Mouse (Mus musculus) testis, adult 2 months (tissue): ENCODE measurements around the gene Mllt3. TPM values are rescaled to one million over a fixed set of nuclear protein-coding genes. Genes with fewer than 3 reads are reported as not detected.

Experiments used
- H3K27ac ChIP-seq: fragments of 200-500 bp; 2 replicates; pipeline ENCODE4 v1.5.1; 2012; ENCODE audit warnings: low read depth, low read length; ENCODE audit not compliant: control insufficient read depth, insufficient read depth
- H3K27me3 ChIP-seq: fragments of 200-500 bp; 2 replicates; pipeline ENCODE4 v1.6.1; 2012; ENCODE audit warnings: mild to moderate bottlenecking, low read length, moderate library complexity; ENCODE audit not compliant: control insufficient read depth, insufficient read depth
- H3K36me3 ChIP-seq: fragments of 200-500 bp; 2 replicates; pipeline ENCODE4 v1.6.1; 2012; ENCODE audit warnings: mild to moderate bottlenecking, low read length; ENCODE audit not compliant: control insufficient read depth, insufficient read depth
- H3K4me1 ChIP-seq: fragments of 200-500 bp; 2 replicates; pipeline ENCODE4 v1.6.1; 2012; ENCODE audit warnings: low read length; ENCODE audit not compliant: control insufficient read depth, insufficient read depth
- H3K4me3 ChIP-seq: fragments of 200-500 bp; 2 replicates; pipeline ENCODE4 v1.5.1; 2012; ENCODE audit warnings: low read depth, mild to moderate bottlenecking, low read length, moderate library complexity, mixed read lengths; ENCODE audit not compliant: control insufficient read depth
- CTCF ChIP-seq: fragments of 200-500 bp; IDR thresholded peaks from 2 replicates; pipeline ENCODE4 v1.5.1; 2012; ENCODE audit warnings: low read depth, mild to moderate bottlenecking, inconsistent platforms, low read length, moderate library complexity; ENCODE audit not compliant: control insufficient read depth, insufficient read depth, insufficient replicate concordance
- POLR2A ChIP-seq: fragments of 200-500 bp; IDR thresholded peaks from 2 replicates; pipeline ENCODE4 v1.6.1; 2012; ENCODE audit warnings: low read depth, mild to moderate bottlenecking, inconsistent platforms, low read length, moderate library complexity; ENCODE audit not compliant: control insufficient read depth
- polyA plus RNA-seq: library from polyadenylated mRNA; depleted of rRNA; stranded (reverse); fragments of >200 nt; gene quantifications from 2 replicates; pipeline ENCODE4 v1.2.3, GENCODE M21; 2012

Mllt3 gene
- polyA plus RNA-seq, 1 experiment: 8.4 TPM

GRCm38 (mm10) chr4:87788691-87789090, 244.5 kb downstream of the Mllt3 start:
- H3K4me3 ChIP-seq: no peak overlapping the region

GRCm38 (mm10) chr4:87785132-87786074, 247.8 kb downstream of the Mllt3 start:
- Histone ChIP-seq H3K4me3 (no peak overlapping the region), H3K27ac (no peak overlapping the region), H3K36me3 (no peaks in the 10 kb centered on the region), H3K4me1 (no peaks in the 10 kb centered on the region), H3K27me3 (no peaks in the 10 kb centered on the region)
- TF ChIP-seq POLR2A (no peak), CTCF (peak; percentile 42; the same call in 1 of the 2 replicates)

More at GRCm38 (mm10) chr4:87788691-87789090, 244.5 kb downstream of the Mllt3 start:
- H3K4me1 ChIP-seq: no peaks in the 10 kb centered on the region
- no peak for TF ChIP-seq POLR2A
- TF ChIP-seq CTCF: no peak
- no peaks in the 10 kb centered on the region for H3K36me3 ChIP-seq
- no peaks in the 10 kb centered on the region for H3K27me3 ChIP-seq
- no peak overlapping the region for H3K27ac ChIP-seq

GRCm38 (mm10) chr4:87783809-87784208, 249.4 kb downstream of the Mllt3 start:
- Histone ChIP-seq H3K4me1 (no peaks in the 10 kb centered on the region), H3K36me3 (no peaks in the 10 kb centered on the region), H3K4me3 (no peak overlapping the region), H3K27ac (no peak overlapping the region), H3K27me3 (no peaks in the 10 kb centered on the region)
- TF ChIP-seq POLR2A (no peak), CTCF (no peak)

GRCm38 (mm10) chr4:87781971-87782370, 251.2 kb downstream of the Mllt3 start:
- H3K27me3 ChIP-seq: no peaks in the 10 kb centered on the region
- no peak overlapping the region for H3K27ac ChIP-seq
- H3K4me3 ChIP-seq: no peak overlapping the region
- H3K36me3 ChIP-seq: no peaks in the 10 kb centered on the region
- no peaks in the 10 kb centered on the region for H3K4me1 ChIP-seq
- TF ChIP-seq POLR2A: no peak
- no peak for TF ChIP-seq CTCF

- Histone ChIP-seq H3K27ac (no peak overlapping the region), H3K36me3 (no peaks in the 10 kb centered on the region), H3K4me3 (no peak overlapping the region), H3K4me1 (no peaks in the 10 kb centered on the region), H3K27me3 (no peaks in the 10 kb centered on the region)
- TF ChIP-seq CTCF (no peak), POLR2A (no peak)
Observed at GRCm38 (mm10) chr4:87775721-87776120, 257.4 kb downstream of the Mllt3 start.

GRCm38 (mm10) chr4:87774515-87774914, 258.6 kb downstream of the Mllt3 start:
- H3K4me3 ChIP-seq: no peak overlapping the region
- H3K27ac ChIP-seq: no peak overlapping the region
- H3K4me1 ChIP-seq: no peaks in the 10 kb centered on the region
- no peaks in the 10 kb centered on the region for H3K27me3 ChIP-seq
- TF ChIP-seq CTCF: no peak
- TF ChIP-seq POLR2A: no peak
- H3K36me3 ChIP-seq: no peaks in the 10 kb centered on the region

- TF ChIP-seq CTCF: no peak
- no peak for TF ChIP-seq POLR2A
- H3K27ac ChIP-seq: no peak overlapping the region
- H3K4me1 ChIP-seq: no peaks in the 10 kb centered on the region
- no peak overlapping the region for H3K4me3 ChIP-seq
- H3K27me3 ChIP-seq: no peaks in the 10 kb centered on the region
- no peaks in the 10 kb centered on the region for H3K36me3 ChIP-seq
Observed at GRCm38 (mm10) chr4:87767711-87768561, 265.2 kb downstream of the Mllt3 start.
